Comparison of ENCODE assay signal across 14 mouse cellular contexts in the genomic region with DNA sequence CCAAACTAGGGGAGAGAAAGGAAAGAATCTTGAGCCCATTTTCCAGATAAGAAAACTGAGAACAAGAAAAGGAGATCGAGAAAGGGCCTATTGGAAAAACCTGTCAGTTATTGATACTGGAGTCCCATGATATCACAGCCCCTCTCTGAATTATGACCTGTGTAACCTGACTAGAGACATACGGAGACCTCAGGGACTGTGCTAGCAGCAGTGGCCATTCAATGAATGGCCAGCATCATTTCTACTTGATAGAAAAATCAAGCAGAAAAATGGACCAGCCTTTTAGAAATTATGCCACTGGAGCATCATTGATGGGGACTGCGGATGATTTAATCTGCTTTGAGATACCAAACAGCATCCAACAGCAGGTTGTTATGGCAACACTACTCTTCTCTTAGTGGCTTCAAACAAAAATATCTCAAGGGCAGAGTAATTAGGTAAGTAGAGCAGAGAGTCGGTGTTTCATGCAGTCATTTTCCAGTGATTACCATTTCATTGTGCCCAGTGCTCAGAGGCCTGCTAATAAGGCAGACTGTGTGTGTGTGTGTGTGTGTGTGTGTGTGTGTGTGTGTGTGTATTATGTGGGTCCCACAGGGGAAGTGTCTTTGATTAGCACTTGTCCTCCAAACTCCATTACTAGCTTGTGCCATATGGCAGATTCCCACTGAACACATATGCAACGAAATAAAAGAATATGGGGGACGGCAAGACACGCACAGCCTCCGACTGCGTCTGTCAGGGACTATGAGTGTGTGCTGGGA. TPM values are rescaled to one million over a fixed set of nuclear protein-coding genes. Genes with fewer than 3 reads are reported as not detected.
DNase-seq lines count a peak whose midpoint lies in the region; ATAC-seq and TF ChIP-seq lines count a peak whose summit lies in the region.
"Had no signal": no experiment of that assay in that cellular context is flagged by ENCODE, and none has a peak within 500 bp of the region (broad histone marks: within the 10 kb centered on the region; RNA-seq: fewer than 3 reads in every experiment).

No protein-coding gene starts in this region.

- peaks cover 10% of the 10 kb centered on the region for H3K4me1 ChIP-seq in hindbrain, embryonic 15.5 days (replicated peaks)
- H3K4me1 ChIP-seq in midbrain, embryonic 12.5 days, result no peaks in the 10 kb centered on the region
- H3K4me1 ChIP-seq in liver, embryonic 12.5 days, result no peaks in the 10 kb centered on the region
- H3K4me1 ChIP-seq: embryonic facial prominence, embryonic 13.5 days; heart, embryonic 15.5 days had no signal

- no peak for TF ChIP-seq CTCF in brain, embryonic 14.5 days (IDR thresholded peaks at IDR 0.05; ENCODE audit: borderline replicate concordance, extremely low read depth, insufficient read depth, insufficient read length)

- H3K4me2 ChIP-seq in hindbrain, embryonic 15.5 days, result no peak overlapping the region
- H3K4me2 ChIP-seq in midbrain, embryonic 12.5 days (replicated peaks), result no peak overlapping the region
- H3K4me2 ChIP-seq in liver, embryonic 12.5 days, result no peak overlapping the region
- H3K4me2 ChIP-seq: embryonic facial prominence, embryonic 13.5 days; heart, embryonic 15.5 days; lung, embryonic 14.5 days had no signal

- no peak overlapping the region for H3K4me3 ChIP-seq in hindbrain, embryonic 15.5 days
- H3K4me3 ChIP-seq in midbrain, embryonic 12.5 days, result no peak overlapping the region
- H3K4me3 ChIP-seq in liver, embryonic 12.5 days, result no peak overlapping the region
- H3K4me3 ChIP-seq: embryonic facial prominence, embryonic 13.5 days; gastrocnemius, adult 2 months; heart, embryonic 15.5 days had no signal

- peak overlapping the region; percentile 70 for H3K27ac ChIP-seq in hindbrain, embryonic 15.5 days (replicated peaks)
- H3K27ac ChIP-seq in midbrain, embryonic 12.5 days (replicated peaks), result 0 out of 2 replicates have a peak overlapping the region, but pooled peaks have one; percentile 12
- H3K27ac ChIP-seq in liver, embryonic 12.5 days, result no peak overlapping the region
- H3K27ac ChIP-seq: embryonic facial prominence, embryonic 13.5 days; gastrocnemius, adult 2 months; heart, embryonic 15.5 days had no signal

- DNase-seq in Muller cell, postnatal 12 days (ENCODE audit: inconsistent ontology term), result peak; percentile 21
- DNase-seq in brain, embryonic 14.5 days (ENCODE audit: low read depth), result peak; percentile 86
- no peak for DNase-seq in urinary bladder, postnatal 25 days (ENCODE audit: low spot score)
- DNase-seq in lung, postnatal 25 days (ENCODE audit: low spot score), result no peak
- DNase-seq in cerebellum, adult 11 months, result no peak
- DNase-seq: gastrocnemius, adult 2 months; kidney, adult 2 months; lung, embryonic 14.5 days; thymus, adult 2 months had no signal

- WGBS in hindbrain, embryonic 15.5 days, result 50% methylated on average over 9 of the region's 9 CpGs
- 76% methylated on average over 9 of the region's 9 CpGs for WGBS in midbrain, embryonic 12.5 days
- 77% methylated on average over 9 of the region's 9 CpGs for WGBS in liver, embryonic 12.5 days (ENCODE audit: insufficient replicate concordance)

- no peak overlapping the region for H3K9ac ChIP-seq in hindbrain, embryonic 15.5 days
- no peak overlapping the region for H3K9ac ChIP-seq in midbrain, embryonic 12.5 days (replicated peaks)
- no peak overlapping the region for H3K9ac ChIP-seq in liver, embryonic 12.5 days
- H3K9ac ChIP-seq: embryonic facial prominence, embryonic 13.5 days; heart, embryonic 15.5 days; lung, embryonic 14.5 days had no signal

- no peaks in the 10 kb centered on the region for H3K9me3 ChIP-seq in hindbrain, embryonic 15.5 days
- H3K9me3 ChIP-seq in midbrain, embryonic 12.5 days, result no peaks in the 10 kb centered on the region
- no peaks in the 10 kb centered on the region for H3K9me3 ChIP-seq in liver, embryonic 12.5 days (replicated peaks)
- H3K9me3 ChIP-seq: embryonic facial prominence, embryonic 13.5 days; heart, embryonic 15.5 days had no signal

- no peaks in the 10 kb centered on the region for H3K36me3 ChIP-seq in hindbrain, embryonic 15.5 days
- H3K36me3 ChIP-seq in midbrain, embryonic 12.5 days, result no peaks in the 10 kb centered on the region
- H3K36me3 ChIP-seq in liver, embryonic 12.5 days, result no peaks in the 10 kb centered on the region
- H3K36me3 ChIP-seq: embryonic facial prominence, embryonic 13.5 days; heart, embryonic 15.5 days had no signal

- H3K27me3 ChIP-seq in hindbrain, embryonic 15.5 days, result no peaks in the 10 kb centered on the region
- H3K27me3 ChIP-seq in midbrain, embryonic 12.5 days, result no peaks in the 10 kb centered on the region
- no peaks in the 10 kb centered on the region for H3K27me3 ChIP-seq in liver, embryonic 12.5 days (replicated peaks)
- H3K27me3 ChIP-seq: embryonic facial prominence, embryonic 13.5 days; heart, embryonic 15.5 days had no signal

- ATAC-seq in hindbrain, embryonic 15.5 days (ENCODE audit: low FRiP score, low read depth), result peak; percentile 93
- ATAC-seq in midbrain, embryonic 12.5 days (ENCODE audit: low FRiP score, low read depth), result peak; percentile 80
- no peak for ATAC-seq in liver, embryonic 12.5 days

- TF ChIP-seq POLR2A in brain, embryonic 14.5 days (IDR thresholded peaks at IDR 0.05; ENCODE audit: borderline replicate concordance, extremely low read depth, insufficient read depth, insufficient read length, poor library complexity, severe bottlenecking), result no peak

RNA-seq across cellular contexts. Expression of a gene that starts 16.6 kb away (rescaled TPM):
- 24.3 and 29.0 TPM in 2 replicates for polyA plus RNA-seq in brain, embryonic 14.5 days (2012; rRNA removed)
- polyA plus RNA-seq in hindbrain, embryonic 15.5 days (2015; fragmentation: Nextera tagmentation; extraction: Ambion mirVana), result 81.6 and 90.8 TPM in 2 replicates
- polyA plus RNA-seq in midbrain, embryonic 12.5 days (2016; fragmentation: Nextera tagmentation; extraction: Ambion mirVana), result 17.4 and 17.9 TPM in 2 replicates
- 0.41 and 0.49 TPM in 2 replicates for polyA plus RNA-seq in liver, embryonic 12.5 days (2016; fragmentation: Nextera tagmentation; extraction: Ambion mirVana)

Comparison
In these comparisons a context has a peak if more than half of its experiments do, and no peak if none do; other contexts are left out.
1. DNase-seq: peak in Muller cell, postnatal 12 days (single experiment) and brain, embryonic 14.5 days (single experiment); none in urinary bladder, postnatal 25 days (single experiment), lung, postnatal 25 days (single experiment) and cerebellum, adult 11 months (single experiment).
2. RNA of a gene that starts 16.6 kb away (polyA plus RNA-seq): 81.6 to 90.8 TPM in hindbrain, embryonic 15.5 days, 24.3 to 29.0 TPM in brain, embryonic 14.5 days and 17.4 to 17.9 TPM in midbrain, embryonic 12.5 days; 0.41 to 0.49 TPM in liver, embryonic 12.5 days; every median in the first group is over 10 times any median in the second.